Mouse (Mus musculus) limb, embryonic 14.5 days (tissue): Measurements from ENCODE around the gene Ror2. TPM values are rescaled to one million over a fixed set of nuclear protein-coding genes. Genes with fewer than 3 reads are reported as not detected.

Experiments used
- ATAC-seq: fragments of 200-750 bp; cut with Nextera tagmentation; 2 replicates; pipeline ENCODE4 v1.8.0; 2017; ENCODE audit warnings: low read depth, moderate number of reproducible peaks, moderate TSS enrichment; ENCODE audit not compliant: low FRiP score
- DNase-seq: peaks from one replicate; pipeline ENCODE4 v3.0.0-alpha.2; 2015; ENCODE audit warnings: low spot score
- H3K27ac ChIP-seq: fragments of 300-500 bp; sonication (generic); replicated peaks from 2 replicates; pipeline ENCODE4 v1.5.1; 2014; ENCODE audit warnings: low read depth, mild to moderate bottlenecking, low read length, moderate library complexity, mixed read lengths
- H3K27me3 ChIP-seq: fragments of 300-500 bp; sonication (generic); 2 replicates; pipeline ENCODE4 v1.6.1; 2014; ENCODE audit warnings: low read length, mixed read lengths; ENCODE audit not compliant: control insufficient read depth, insufficient read depth
- H3K36me3 ChIP-seq: fragments of 300-500 bp; sonication (generic); 2 replicates; pipeline ENCODE4 v1.6.1; 2014; ENCODE audit warnings: mild to moderate bottlenecking, low read length, moderate library complexity, mixed read lengths; ENCODE audit not compliant: control insufficient read depth, insufficient read depth
- H3K4me1 ChIP-seq: fragments of 300-500 bp; sonication (generic); 2 replicates; pipeline ENCODE4 v1.6.1; 2014; ENCODE audit warnings: antibody characterized with exemption, low read length, mixed read lengths; ENCODE audit not compliant: control insufficient read depth, insufficient read depth
- H3K4me2 ChIP-seq: fragments of 300-500 bp; sonication (generic); replicated peaks from 2 replicates; pipeline ENCODE4 v1.6.1; 2014; ENCODE audit warnings: low read depth, mild to moderate bottlenecking, low read length, moderate library complexity; ENCODE audit not compliant: severe bottlenecking
- H3K4me3 ChIP-seq: fragments of 300-500 bp; sonication (generic); replicated peaks from 2 replicates; pipeline ENCODE4 v1.5.1; 2014; ENCODE audit warnings: low read length
- H3K9ac ChIP-seq: fragments of 300-500 bp; sonication (generic); 2 replicates; pipeline ENCODE4 v1.6.1; 2014; ENCODE audit warnings: mild to moderate bottlenecking, low read depth, low read length, moderate library complexity; ENCODE audit not compliant: severe bottlenecking
- H3K9me3 ChIP-seq: fragments of 300-500 bp; sonication (generic); 2 replicates; pipeline ENCODE4 v1.6.1; 2016; ENCODE audit warnings: low read length; ENCODE audit not compliant: control insufficient read depth
- POLR2A ChIP-seq: fragments of 200-500 bp; IDR thresholded peaks from 2 replicates; pipeline ENCODE4 v1.8.0; 2012; ENCODE audit warnings: inconsistent platforms, mild to moderate bottlenecking, moderate library complexity, borderline replicate concordance; ENCODE audit not compliant: insufficient read depth, insufficient read length; ENCODE audit errors: extremely low read depth
- WGBS: fragments of 180-500 bp; shearing (Covaris S2); extraction: QIAGEN DNeasy Blood & Tissue Kit; methylation state at CpG from one replicate; pipeline ENCODE4 v1.1.7; 2014; 5-methylcytosine and 5-hydroxymethylcytosine counted together
- polyA plus RNA-seq, 2 experiments: library from polyadenylated mRNA; depleted of rRNA in 1 of 2; stranded (reverse) in 1 of 2; unstranded in 1 of 2; fragments of >200 nt; fragmentation: Nextera tagmentation in 1 of 2; extraction: Ambion mirVana in 1 of 2; gene quantifications; 2 replicates each; pipeline versions ENCODE4 v1.2.1 to v1.2.3; 2012 to 2014

Ror2 gene
- polyA plus RNA-seq, 2 experiments, result 19.0 to 33.0 TPM

- Histone ChIP-seq H3K27me3 (no peaks in the 10 kb centered on the region), H3K4me3 (no peak overlapping the region), H3K9me3 (no peaks in the 10 kb centered on the region), H3K4me1 (peaks cover 67% of the 10 kb centered on the region), H3K9ac (no peak overlapping the region), H3K36me3 (no peaks in the 10 kb centered on the region), H3K27ac (no peak overlapping the region), H3K4me2 (no peak overlapping the region)
- WGBS, result 69% methylated on average over 10 of the region's 10 CpGs
- DNase-seq (no peak), ATAC-seq (no peak)
- TF ChIP-seq POLR2A, result no peak
Measured at GRCm38 (mm10) chr13:53208556-53208955, 77.4 kb downstream of the Ror2 start.

DNA sequence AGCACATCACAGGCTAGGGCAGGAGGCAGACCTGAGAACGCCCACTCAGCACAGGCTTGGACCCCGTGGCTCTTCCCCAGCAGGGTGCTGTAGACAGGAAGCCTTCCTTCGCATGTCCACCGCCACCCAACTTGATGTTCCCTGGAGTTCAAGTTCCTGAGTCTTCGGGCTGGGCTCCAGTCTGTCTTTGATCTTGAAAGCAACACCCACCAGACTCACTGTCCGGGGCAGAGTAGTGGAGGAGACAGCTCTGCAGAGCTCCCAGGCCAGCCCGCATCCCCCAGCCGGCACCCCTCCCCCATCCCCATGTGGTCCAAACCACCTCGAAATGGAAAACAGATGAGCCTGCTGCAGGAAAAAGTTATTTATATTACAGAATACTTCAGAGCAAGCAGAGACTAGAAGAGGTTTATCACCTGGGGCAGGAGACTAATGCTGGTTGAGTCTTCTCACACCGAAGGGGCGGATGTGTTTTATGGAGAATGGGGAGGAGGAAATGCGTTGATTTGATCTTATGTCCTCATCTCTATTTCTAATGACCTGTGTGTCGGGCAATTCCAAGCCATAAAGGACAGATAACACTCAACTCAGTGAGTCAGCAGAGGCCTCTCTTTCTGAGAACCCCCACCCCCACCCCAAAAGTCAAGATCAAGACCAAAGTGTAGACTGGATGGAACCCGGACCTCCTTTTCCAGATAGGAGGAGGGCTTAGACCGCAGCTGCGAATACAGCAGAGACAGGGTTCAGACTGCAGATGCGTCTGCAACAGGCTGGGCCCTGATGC, 80.6 kb downstream of the Ror2 start:
- peaks cover 64% of the 10 kb centered on the region for H3K4me1 ChIP-seq
- H3K36me3 ChIP-seq, result no peaks in the 10 kb centered on the region
- DNase-seq, result peak; percentile 76
- H3K27me3 ChIP-seq, result no peaks in the 10 kb centered on the region
- H3K9me3 ChIP-seq, result no peaks in the 10 kb centered on the region
- 9% methylated on average over 17 of the region's 17 CpGs for WGBS
- H3K9ac ChIP-seq, result no peak overlapping the region
- TF ChIP-seq POLR2A, result no peak
- peak overlapping the region; percentile 71 for H3K27ac ChIP-seq
- H3K4me3 ChIP-seq, result no peak overlapping the region
- peak; percentile 64 for ATAC-seq
- H3K4me2 ChIP-seq, result peak overlapping the region; percentile 20

- Histone ChIP-seq H3K27me3 (no peaks in the 10 kb centered on the region), H3K9me3 (no peaks in the 10 kb centered on the region), H3K27ac (peak overlapping the region; percentile 85), H3K9ac (no peak overlapping the region), H3K4me2 (peak overlapping the region; percentile 31; the same call in 1 of the 2 replicates), H3K4me3 (no peak overlapping the region), H3K4me1 (peaks cover 81% of the 10 kb centered on the region), H3K36me3 (no peaks in the 10 kb centered on the region)
- 41% methylated on average over 5 of the region's 5 CpGs for WGBS
- ATAC-seq (no peak), DNase-seq (no peak)
- TF ChIP-seq POLR2A, result no peak
Measured at GRCm38 (mm10) chr13:53202439-53202830, 83.5 kb downstream of the Ror2 start.

GRCm38 (mm10) chr13:53201628-53202438, 84.1 kb downstream of the Ror2 start:
- ATAC-seq, result peak; percentile 76
- H3K9me3 ChIP-seq, result no peaks in the 10 kb centered on the region
- no peak for TF ChIP-seq POLR2A
- peak overlapping the region; percentile 31 for H3K4me2 ChIP-seq
- no peak overlapping the region for H3K4me3 ChIP-seq
- H3K9ac ChIP-seq, result peak overlapping the region; percentile 34; the same call in 1 of the 2 replicates
- H3K27ac ChIP-seq, result peak overlapping the region; percentile 85
- peak; percentile 84 for DNase-seq
- H3K36me3 ChIP-seq, result no peaks in the 10 kb centered on the region
- 6% methylated on average over 18 of the region's 18 CpGs for WGBS
- H3K4me1 ChIP-seq, result peaks cover 81% of the 10 kb centered on the region
- no peaks in the 10 kb centered on the region for H3K27me3 ChIP-seq

GRCm38 (mm10) chr13:53200121-53200520, 85.8 kb downstream of the Ror2 start:
- peaks cover 82% of the 10 kb centered on the region for H3K4me1 ChIP-seq
- WGBS, result 76% methylated on average over 4 of the region's 4 CpGs
- H3K27ac ChIP-seq, result no peak overlapping the region
- no peak for TF ChIP-seq POLR2A
- H3K9ac ChIP-seq, result no peak overlapping the region
- H3K4me2 ChIP-seq, result no peak overlapping the region
- no peaks in the 10 kb centered on the region for H3K27me3 ChIP-seq
- H3K36me3 ChIP-seq, result no peaks in the 10 kb centered on the region
- DNase-seq (no peak), ATAC-seq (no peak)
- H3K4me3 ChIP-seq, result no peak overlapping the region
- no peaks in the 10 kb centered on the region for H3K9me3 ChIP-seq
